Mouse (Mus musculus) ES-E14 (cell line): ENCODE measurements around the gene Adcy9. TPM values are rescaled to one million over a fixed set of nuclear protein-coding genes. Genes with fewer than 3 reads are reported as not detected.

Experiments
- total RNA-seq: library from RNA; depleted of rRNA; stranded (reverse); fragments of 300-350 nt; gene quantifications from 2 replicates; pipeline ENCODE4 v1.2.3, GENCODE M21; 2012; rRNA removed

Gene Adcy9
- total RNA-seq, 1 experiment, result 5.2 TPM

Other genes starting within 250 kb of the Adcy9 start
- gene Crebbp, start 206.5 kb downstream of the Adcy9 start, total RNA-seq, result 25.3 and 26.8 TPM in 2 replicates
- gene Srl, start 121.3 kb upstream of the Adcy9 start, total RNA-seq, result 24.0 and 28.0 TPM in 2 replicates
- gene Tfap4, start 139.4 kb upstream of the Adcy9 start, total RNA-seq, result 15.4 and 19.0 TPM in 2 replicates
- gene Glis2, start 174.2 kb upstream of the Adcy9 start, total RNA-seq, result 18.2 and 19.6 TPM in 2 replicates
- gene Pam16, start 204.5 kb upstream of the Adcy9 start, total RNA-seq, result 127 and 131 TPM in 2 replicates
- gene Vasn, start 219.4 kb upstream of the Adcy9 start, total RNA-seq, result 8.7 and 11.2 TPM in 2 replicates
- gene Dnaja3, start 219.5 kb upstream of the Adcy9 start, total RNA-seq, result 45.5 and 53.2 TPM in 2 replicates